Comparison of ENCODE assay signal across 10 mouse cellular contexts in genomic region chr13:95548856-95549255, GRCm38 (mm10). TPM values are rescaled to one million over a fixed set of nuclear protein-coding genes. Genes with fewer than 3 reads are reported as not detected.
A peak's percentile ranks its signal among the peaks of the same experiment; 100 is the strongest.
DNase-seq lines count a peak whose midpoint lies in the region; ATAC-seq and TF ChIP-seq lines count a peak whose summit lies in the region.
"Had no signal": no experiment of that assay in that cellular context is flagged by ENCODE, and none has a peak within 500 bp of the region (broad histone marks: within the 10 kb centered on the region; RNA-seq: fewer than 3 reads in every experiment).

No protein-coding gene starts in this region.

- H3K36me3 ChIP-seq in kidney, postnatal 0 days (ENCODE audit: insufficient read depth, low read length): no peaks in the 10 kb centered on the region
- H3K36me3 ChIP-seq in intestine, embryonic 16.5 days (ENCODE audit: control insufficient read depth, insufficient read depth, low read length): no peaks in the 10 kb centered on the region
- no peaks in the 10 kb centered on the region for H3K36me3 ChIP-seq in neural tube, embryonic 14.5 days (ENCODE audit: control insufficient read depth, insufficient read depth, low read length)

- WGBS in kidney, postnatal 0 days: 9% methylated on average over 6 of the region's 6 CpGs
- WGBS in intestine, embryonic 16.5 days: 15% methylated on average over 6 of the region's 6 CpGs
- 8% methylated on average over 6 of the region's 6 CpGs for whole genome bisulfite sequencing in neural tube, embryonic 14.5 days

- no peak overlapping the region for H3K27ac ChIP-seq in kidney, postnatal 0 days
- 0 out of 2 replicates have a peak overlapping the region, but pooled peaks have one; percentile 39 for H3K27ac ChIP-seq in intestine, embryonic 16.5 days (ENCODE audit: low read length)
- H3K27ac ChIP-seq in neural tube, embryonic 14.5 days (ENCODE audit: low read depth, low read length): no peak overlapping the region

- DNase-seq in kidney, postnatal 0 days (ENCODE audit: low spot score): peak; percentile 74
- no peak for DNase-seq in kidney, postnatal 25 days
- DNase-seq in fibroblast of lung, adult 2 months (ENCODE audit: low read depth): peak; percentile 36
- DNase-seq in thymus, postnatal 14 days: no peak
- no peak for DNase-seq in thymus, postnatal 10 days (ENCODE audit: low spot score in 2 of 2)
- DNase-seq: cerebellum, adult 8-10 months; kidney, adult 18-20 months had no signal

- H3K9ac ChIP-seq in kidney, postnatal 0 days (ENCODE audit: low read depth, low read length): no peak overlapping the region
- H3K9ac ChIP-seq in intestine, embryonic 16.5 days (ENCODE audit: low read depth, low read length): no peak overlapping the region
- H3K9ac ChIP-seq in neural tube, embryonic 14.5 days (replicated peaks; ENCODE audit: low read depth, low read length): no peak overlapping the region

- peak overlapping the region; percentile 52 for H3K4me2 ChIP-seq in kidney, postnatal 0 days (ENCODE audit: low read length)
- H3K4me2 ChIP-seq in intestine, embryonic 16.5 days (ENCODE audit: low read depth, low read length): peak overlapping the region; percentile 41
- peak overlapping the region; percentile 36 for H3K4me2 ChIP-seq in neural tube, embryonic 14.5 days (ENCODE audit: low read depth, low read length)

- TF ChIP-seq CTCF in kidney, postnatal 0 days (IDR thresholded peaks at IDR 0.05; ENCODE audit: low read depth): no peak

- no peak overlapping the region for H3K4me3 ChIP-seq in kidney, postnatal 0 days (replicated peaks; ENCODE audit: low read depth, low read length)
- peak overlapping the region; percentile 29 for H3K4me3 ChIP-seq in intestine, embryonic 16.5 days (ENCODE audit: low read length)
- H3K4me3 ChIP-seq in neural tube, embryonic 14.5 days (ENCODE audit: low read depth, low read length): no peak overlapping the region

- no peaks in the 10 kb centered on the region for H3K9me3 ChIP-seq in kidney, postnatal 0 days (replicated peaks; ENCODE audit: low read length)
- no peaks in the 10 kb centered on the region for H3K9me3 ChIP-seq in intestine, embryonic 16.5 days (ENCODE audit: control insufficient read depth, low read length)
- no peaks in the 10 kb centered on the region for H3K9me3 ChIP-seq in neural tube, embryonic 14.5 days (ENCODE audit: control insufficient read depth, low read length)

- H3K4me1 ChIP-seq in kidney, postnatal 0 days (replicated peaks; ENCODE audit: insufficient read depth, low read length): peaks cover 28% of the 10 kb centered on the region
- H3K4me1 ChIP-seq in intestine, embryonic 16.5 days (ENCODE audit: control insufficient read depth, insufficient read depth, low read length): peaks cover 18% of the 10 kb centered on the region
- H3K4me1 ChIP-seq in neural tube, embryonic 14.5 days (ENCODE audit: control insufficient read depth, insufficient read depth, low read length): 0 out of 2 replicates have a peak, but pooled peaks cover 7% of the 10 kb centered on the region

- no peaks in the 10 kb centered on the region for H3K27me3 ChIP-seq in kidney, postnatal 0 days (ENCODE audit: insufficient read depth, low read length)
- no peaks in the 10 kb centered on the region for H3K27me3 ChIP-seq in intestine, embryonic 16.5 days (replicated peaks; ENCODE audit: control insufficient read depth, insufficient read depth, low read length)
- no peaks in the 10 kb centered on the region for H3K27me3 ChIP-seq in neural tube, embryonic 14.5 days (ENCODE audit: control insufficient read depth, insufficient read depth, low read length)

- ATAC-seq in kidney, postnatal 0 days (replicated peaks; ENCODE audit: low FRiP score, low read depth): no peak
- no peak; the same call in 1 of the 2 replicates for ATAC-seq in intestine, embryonic 16.5 days
- no peak for ATAC-seq in neural tube, embryonic 14.5 days (ENCODE audit: low read depth)
- no peak for ATAC-seq in CD4-positive, CD25-positive, alpha-beta regulatory T cell, adult 4 months

RNA-seq across cellular contexts. Expression of gene F2rl1, which starts 23.8 kb away (rescaled TPM):
- 10.4 and 10.7 TPM in 2 replicates for polyA plus RNA-seq in kidney, postnatal 0 days (2015; fragmentation: Nextera tagmentation; extraction: Ambion mirVana)
- polyA plus RNA-seq in intestine, embryonic 16.5 days (2015; fragmentation: Nextera tagmentation; extraction: Ambion mirVana): 23.0 and 24.8 TPM in 2 replicates
- polyA plus RNA-seq in neural tube, embryonic 14.5 days (2014; fragmentation: Nextera tagmentation; extraction: Ambion mirVana): not detected in 2 replicates
- polyA plus RNA-seq in CD4-positive, CD25-positive, alpha-beta regulatory T cell, adult 4 months (2017; shearing (Covaris generic)): 10 to 100 TPM; 11.2 to 25.9 TPM

Comparison
In these comparisons a context has a peak if more than half of its experiments do, and no peak if none do; other contexts are left out.
1. DNase-seq: peak in kidney, postnatal 0 days (single experiment) and fibroblast of lung, adult 2 months (single experiment); none in kidney, postnatal 25 days (0 of 2), thymus, postnatal 14 days (single experiment) and thymus, postnatal 10 days (0 of 2).
2. RNA of gene F2rl1, which starts 23.8 kb away (polyA plus RNA-seq): 11.2 to 25.9 TPM in CD4-positive, CD25-positive, alpha-beta regulatory T cell, adult 4 months, 23.0 to 24.8 TPM in intestine, embryonic 16.5 days and 10.4 to 10.7 TPM in kidney, postnatal 0 days; not detected in neural tube, embryonic 14.5 days; every median in the first group is over 10 times any median in the second.
3. Peak in every context shown above with its lines, with median percentiles within 50 percentile points of each other: H3K4me2 ChIP-seq.